Mouse (Mus musculus): Measurements from ENCODE around the gene Cldn10.

GRCm38 (mm10) chr14:118922667-118923184 lies 135.0 kb downstream of the Cldn10 start:
- no peak for TF ChIP-seq CTCF (IDR thresholded peaks at IDR 0.05; ENCODE audit: low read depth, low read length)
- TF ChIP-seq POLR2AphosphoS5 (IDR thresholded peaks at IDR 0.05; ENCODE audit: insufficient replicate concordance, low read depth, low read length): no peak
- no peak for TF ChIP-seq GATA1 (IDR thresholded peaks at IDR 0.05; ENCODE audit: borderline replicate concordance, low read length)
- TF ChIP-seq TAL1 (conservative IDR thresholded peaks at IDR 0.05; ENCODE audit: low read depth, low read length): no peak
